Comparison of ENCODE assay signal across 7 mouse cellular contexts in the genomic region with DNA sequence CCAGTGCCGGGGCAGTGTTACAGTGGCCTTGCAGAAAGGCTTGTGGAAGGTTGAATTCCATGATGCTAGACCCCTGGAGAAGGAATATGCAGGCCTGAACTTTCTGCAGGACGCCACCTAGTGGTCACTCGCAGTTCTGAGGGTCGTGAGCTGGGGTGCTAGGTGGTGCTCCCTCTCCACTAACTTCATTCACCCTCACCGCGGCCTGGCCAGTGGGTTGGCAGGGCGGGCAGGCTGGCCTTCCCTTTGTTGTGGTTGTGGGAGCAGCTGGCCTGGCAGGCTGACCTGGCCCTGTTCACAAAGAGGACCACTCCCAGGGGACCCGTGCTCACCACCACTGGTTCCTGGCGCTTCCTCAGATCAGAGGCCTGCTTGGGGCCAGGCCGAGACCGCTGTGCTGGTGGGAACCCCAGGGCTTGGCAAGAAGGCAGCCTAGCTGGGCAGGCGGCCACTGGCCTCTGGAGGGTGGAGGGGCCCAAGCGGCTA. TPM values are rescaled to one million over a fixed set of nuclear protein-coding genes. Genes with fewer than 3 reads are reported as not detected.
DNase-seq lines count a peak whose midpoint lies in the region; ATAC-seq and TF ChIP-seq lines count a peak whose summit lies in the region.

No protein-coding gene starts in this region.

- no peaks in the 10 kb centered on the region for H3K4me1 ChIP-seq in intestine, postnatal 0 days (replicated peaks; ENCODE audit: control insufficient read depth, insufficient read depth, low read length)
- no peaks in the 10 kb centered on the region for H3K4me1 ChIP-seq in intestine, embryonic 16.5 days (ENCODE audit: control insufficient read depth, insufficient read depth, low read length)

- peak; percentile 68 for TF ChIP-seq CTCF in intestine, postnatal 0 days (IDR thresholded peaks at IDR 0.05; ENCODE audit: low read depth)

- H3K9me3 ChIP-seq in intestine, postnatal 0 days (ENCODE audit: control insufficient read depth) = no peaks in the 10 kb centered on the region
- no peaks in the 10 kb centered on the region for H3K9me3 ChIP-seq in intestine, embryonic 16.5 days (ENCODE audit: control insufficient read depth, low read length)

- DNase-seq in A20 (ENCODE audit: low read depth, low spot score) (peak; percentile 36), ES-CJ7 (ENCODE audit: low read depth, low spot score) (peak; percentile 70)
- DNase-seq in gastrocnemius, postnatal 14 days = peak; percentile 56
- no peak for DNase-seq in kidney, adult 18-20 months

- 68% methylated on average over 13 of the region's 13 CpGs for WGBS in intestine, postnatal 0 days
- WGBS in intestine, embryonic 16.5 days = 67% methylated on average over 13 of the region's 13 CpGs

- intact Hi-C loops in gastrocnemius, postnatal 14 days (cut with DNase I; ENCODE audit: low total_unique reads) = no loop called here

- H3K9ac ChIP-seq in intestine, postnatal 0 days (ENCODE audit: low read depth, low read length) = no peak overlapping the region
- no peak overlapping the region for H3K9ac ChIP-seq in intestine, embryonic 16.5 days (ENCODE audit: low read depth, low read length)

- no peak for ATAC-seq in intestine, postnatal 0 days
- no peak for ATAC-seq in intestine, embryonic 16.5 days
- ATAC-seq in megakaryocyte-erythroid progenitor cell, adult 5-6 weeks (replicated peaks; ENCODE audit: low FRiP score, low TSS enrichment, poor library complexity, severe bottlenecking) = no peak

- no peaks in the 10 kb centered on the region for H3K27me3 ChIP-seq in intestine, postnatal 0 days (replicated peaks; ENCODE audit: control insufficient read depth, insufficient read depth, low read length)
- H3K27me3 ChIP-seq in intestine, embryonic 16.5 days (replicated peaks; ENCODE audit: control insufficient read depth, insufficient read depth, low read length) = no peaks in the 10 kb centered on the region

- no peak overlapping the region for H3K4me3 ChIP-seq in intestine, postnatal 0 days (ENCODE audit: low read depth, low read length)
- H3K4me3 ChIP-seq in intestine, embryonic 16.5 days (ENCODE audit: low read length) = no peak overlapping the region

- H3K4me2 ChIP-seq in intestine, postnatal 0 days (replicated peaks; ENCODE audit: low read depth) = no peak overlapping the region
- no peak overlapping the region for H3K4me2 ChIP-seq in intestine, embryonic 16.5 days (ENCODE audit: low read depth, low read length)

- H3K27ac ChIP-seq in intestine, postnatal 0 days (ENCODE audit: low read depth, low read length) = no peak overlapping the region
- H3K27ac ChIP-seq in intestine, embryonic 16.5 days (ENCODE audit: low read length) = no peak overlapping the region

- H3K36me3 ChIP-seq in intestine, postnatal 0 days (ENCODE audit: control insufficient read depth, insufficient read depth) = no peaks in the 10 kb centered on the region
- H3K36me3 ChIP-seq in intestine, embryonic 16.5 days (ENCODE audit: control insufficient read depth, insufficient read depth, low read length) = no peaks in the 10 kb centered on the region

RNA-seq across cellular contexts. Expression of a gene that starts 51.7 kb away (rescaled TPM):
- polyA plus RNA-seq in intestine, postnatal 0 days (2015; fragmentation: Nextera tagmentation; extraction: Ambion mirVana) = 0.72 and 0.73 TPM in 2 replicates
- polyA plus RNA-seq in intestine, embryonic 16.5 days (2015; fragmentation: Nextera tagmentation; extraction: Ambion mirVana) = 4.3 and 4.7 TPM in 2 replicates
- 1 to 10 TPM; 4.3 to 7.0 TPM for total RNA-seq in gastrocnemius, postnatal 14 days (2021)
- not detected in 2 replicates for total RNA-seq in megakaryocyte-erythroid progenitor cell, adult 5-6 weeks (2014; fragmentation: Nextera tagmentation)
- total RNA-seq in megakaryocyte-erythroid progenitor cell, adult 5-6 weeks (2017) = not detected in 2 replicates

Comparison
In these comparisons a context has a peak if more than half of its experiments do, and no peak if none do; other contexts are left out.
1. RNA of a gene that starts 51.7 kb away (total RNA-seq): 4.3 to 7.0 TPM in gastrocnemius, postnatal 14 days; not detected in megakaryocyte-erythroid progenitor cell, adult 5-6 weeks; every median in the first group is over 4 times any median in the second.